Mouse (Mus musculus) lung, postnatal 0 days (tissue): ENCODE data around the gene Cacna2d3. TPM values are rescaled to one million over a fixed set of nuclear protein-coding genes. Genes with fewer than 3 reads are reported as not detected.

Experiments
- ATAC-seq: fragments of 200-750 bp; cut with Nextera tagmentation; 2 replicates; pipeline ENCODE4 v1.8.0; 2017; ENCODE audit warnings: moderate library complexity
- DNase-seq: peaks from one replicate; pipeline ENCODE4 v3.0.0-alpha.2; 2016; ENCODE audit warnings: low spot score
- H3K27ac ChIP-seq: fragments of 300-500 bp; sonication (generic); 2 replicates; pipeline ENCODE4 v1.5.1; 2014; ENCODE audit warnings: antibody characterized with exemption, mild to moderate bottlenecking, low read length, mixed read lengths
- H3K27me3 ChIP-seq: fragments of 300-500 bp; sonication (generic); replicated peaks from 2 replicates; pipeline ENCODE4 v1.6.1; 2014; ENCODE audit warnings: low read length, mixed read lengths; ENCODE audit not compliant: insufficient read depth
- H3K36me3 ChIP-seq: fragments of 300-500 bp; sonication (generic); 2 replicates; pipeline ENCODE4 v1.6.1; 2014; ENCODE audit warnings: low read length, mixed read lengths; ENCODE audit not compliant: insufficient read depth
- H3K4me1 ChIP-seq: fragments of 300-500 bp; sonication (generic); 2 replicates; pipeline ENCODE4 v1.6.1; 2014; ENCODE audit warnings: antibody characterized with exemption, low read depth, low read length, mixed read lengths; ENCODE audit not compliant: insufficient read depth
- H3K4me2 ChIP-seq: fragments of 300-500 bp; sonication (generic); replicated peaks from 2 replicates; pipeline ENCODE4 v1.6.1; 2014; ENCODE audit warnings: low read depth, mild to moderate bottlenecking, low read length, moderate library complexity, mixed read lengths
- H3K4me3 ChIP-seq: fragments of 300-500 bp; sonication (generic); 2 replicates; pipeline ENCODE4 v1.5.1; 2014; ENCODE audit warnings: low read depth, low read length
- H3K9ac ChIP-seq: fragments of 300-500 bp; sonication (generic); replicated peaks from 2 replicates; pipeline ENCODE4 v1.6.1; 2014; ENCODE audit warnings: low read depth, mild to moderate bottlenecking
- H3K9me3 ChIP-seq: fragments of 300-500 bp; sonication (generic); 2 replicates; pipeline ENCODE4 v1.6.1; 2016; ENCODE audit warnings: low read length, mixed read lengths
- CTCF ChIP-seq: IDR thresholded peaks from 2 replicates; pipeline ENCODE4 v1.5.1; 2016; ENCODE audit warnings: antibody characterized with exemption, mild to moderate bottlenecking
- EP300 ChIP-seq: IDR thresholded peaks from 2 replicates; pipeline ENCODE4 v1.6.1; 2016; ENCODE audit warnings: antibody characterized with exemption, mild to moderate bottlenecking, control low read depth
- WGBS: fragments of 180-500 bp; shearing (Covaris S2); extraction: QIAGEN DNeasy Blood & Tissue Kit; methylation state at CpG from one replicate; pipeline ENCODE4 v1.1.7; 2014; 5-methylcytosine and 5-hydroxymethylcytosine counted together
- polyA plus RNA-seq: library from polyadenylated mRNA; unstranded; fragments of >200 nt; fragmentation: Nextera tagmentation; extraction: Ambion mirVana; gene quantifications from 2 replicates; pipeline ENCODE4 v1.2.1, GENCODE M21; 2015

Gene Cacna2d3
- polyA plus RNA-seq, 1 experiment from 2014 or later: 0.50 TPM

DNA sequence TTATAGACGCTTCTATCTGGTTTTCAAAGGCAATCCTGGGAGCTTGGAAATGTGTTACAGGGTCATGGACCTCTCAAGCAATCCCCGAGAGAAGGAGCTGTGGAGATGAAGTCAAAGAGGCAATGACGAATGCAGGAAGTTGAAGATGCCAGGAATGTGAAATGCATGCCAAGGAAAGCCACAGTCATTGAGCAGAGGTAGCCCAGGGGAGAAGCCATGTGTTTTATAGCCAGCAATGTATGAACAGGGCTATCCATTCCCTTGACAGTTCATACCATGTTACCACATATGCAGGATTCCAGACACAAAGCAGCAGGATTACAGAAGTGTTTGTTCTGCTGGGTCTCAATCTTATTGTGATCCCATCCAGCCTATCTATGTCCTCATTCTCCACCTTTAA lies 359.2 kb downstream of the Cacna2d3 start:
- DNase-seq (no peak), ATAC-seq (no peak)
- Histone ChIP-seq H3K9ac (no peak overlapping the region), H3K27ac (no peak overlapping the region), H3K27me3 (no peaks in the 10 kb centered on the region), H3K4me1 (no peaks in the 10 kb centered on the region), H3K4me2 (no peak overlapping the region), H3K36me3 (no peaks in the 10 kb centered on the region), H3K4me3 (no peak overlapping the region), H3K9me3 (no peaks in the 10 kb centered on the region)
- WGBS: 22% methylated on average over 3 of the region's 3 CpGs
- no peak for TF ChIP-seq EP300
- no peak for TF ChIP-seq CTCF

DNA sequence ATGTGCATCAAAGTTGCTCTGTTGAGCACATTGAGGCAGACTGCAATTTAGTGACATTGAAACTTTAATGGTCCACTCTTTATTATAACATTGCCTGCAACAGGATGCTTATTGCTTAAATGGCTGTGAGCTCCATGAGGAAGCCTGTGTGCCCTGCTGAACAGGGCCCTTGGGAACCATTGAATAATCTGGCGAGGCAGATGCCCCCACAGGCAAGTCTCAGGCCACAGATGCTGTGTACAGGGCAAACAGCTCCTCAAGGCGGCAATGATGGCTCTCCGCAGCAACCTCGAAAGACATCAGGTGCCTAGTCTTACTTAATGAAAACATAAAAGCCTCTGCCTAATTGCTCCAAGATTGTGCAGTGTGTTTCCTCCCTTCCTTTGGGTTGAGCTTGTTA lies 371.0 kb downstream of the Cacna2d3 start:
- Histone ChIP-seq H3K4me1 (no peaks in the 10 kb centered on the region), H3K9me3 (no peaks in the 10 kb centered on the region), H3K9ac (no peak overlapping the region), H3K4me2 (no peak overlapping the region), H3K36me3 (no peaks in the 10 kb centered on the region), H3K27ac (no peak overlapping the region), H3K4me3 (no peak overlapping the region), H3K27me3 (no peaks in the 10 kb centered on the region)
- DNase-seq (no peak), ATAC-seq (no peak)
- WGBS: 75% methylated on average over 4 of the region's 4 CpGs
- TF ChIP-seq EP300: no peak
- TF ChIP-seq CTCF: no peak

DNA sequence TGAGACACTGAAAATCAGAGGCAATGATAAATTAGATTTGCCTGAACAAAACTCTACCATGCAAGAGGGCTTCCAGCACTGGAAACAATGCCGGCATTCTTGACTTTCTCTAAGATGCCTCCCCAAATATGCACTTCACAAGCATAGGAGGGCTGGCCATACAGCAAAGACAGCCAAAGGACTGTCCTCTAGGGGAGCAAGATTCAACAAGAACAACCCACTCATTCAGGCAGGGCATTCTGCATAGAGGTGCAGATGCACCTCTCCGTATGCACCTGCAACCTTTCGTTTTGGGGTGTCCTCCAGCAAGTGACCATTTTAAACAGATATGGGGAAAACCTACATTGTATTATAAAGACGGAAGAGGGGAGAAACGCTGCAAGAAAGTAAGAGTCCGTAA lies 380.1 kb downstream of the Cacna2d3 start:
- H3K4me1 ChIP-seq: no peaks in the 10 kb centered on the region
- H3K4me2 ChIP-seq: no peak overlapping the region
- DNase-seq: no peak
- H3K9ac ChIP-seq: no peak overlapping the region
- no peaks in the 10 kb centered on the region for H3K9me3 ChIP-seq
- TF ChIP-seq CTCF (no peak), EP300 (no peak)
- H3K27ac ChIP-seq: no peak overlapping the region
- no peaks in the 10 kb centered on the region for H3K27me3 ChIP-seq
- no peak overlapping the region for H3K4me3 ChIP-seq
- 87% methylated on average over 6 of the region's 6 CpGs for WGBS
- ATAC-seq: no peak
- H3K36me3 ChIP-seq: no peaks in the 10 kb centered on the region

DNA sequence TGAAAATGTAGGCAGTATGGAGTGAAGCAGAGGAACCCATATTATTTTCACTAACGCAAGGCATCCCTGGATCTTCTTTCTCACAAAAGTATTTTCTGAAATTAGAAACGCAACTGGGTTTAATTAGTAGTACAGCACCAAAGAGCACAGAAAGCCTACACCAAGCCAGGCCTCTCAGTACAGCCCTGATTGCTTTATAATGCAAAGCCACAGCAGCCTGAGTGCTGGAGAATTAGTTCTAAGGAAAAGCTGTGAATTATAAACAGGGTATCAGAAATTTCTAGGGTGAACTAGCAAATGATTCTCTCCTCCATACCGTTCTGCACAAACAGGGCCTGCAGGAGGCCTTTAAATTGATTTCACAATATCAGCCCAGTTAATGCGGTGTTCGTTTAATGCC lies 380.9 kb downstream of the Cacna2d3 start:
- 76% methylated on average over 5 of the region's 5 CpGs for WGBS

DNA sequence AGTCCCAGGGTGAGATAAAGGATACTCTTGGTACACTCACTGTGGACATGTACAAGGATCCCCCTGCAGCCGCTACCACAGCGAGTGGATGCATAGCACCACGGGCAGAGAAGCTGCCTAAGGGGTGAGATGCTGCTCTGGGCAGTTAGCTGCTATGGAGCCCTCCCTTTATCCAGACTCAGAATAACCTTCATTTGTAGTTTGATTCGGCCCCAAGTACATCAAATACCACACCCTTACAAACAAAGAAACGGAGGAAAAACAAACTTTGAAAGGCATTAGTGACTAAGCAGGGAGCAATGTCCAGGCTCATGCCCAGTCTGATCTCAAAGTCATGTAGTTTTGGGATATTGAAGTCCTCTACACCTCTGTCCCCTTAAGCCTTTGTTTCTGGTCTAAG lies 386.8 kb downstream of the Cacna2d3 start:
- H3K36me3 ChIP-seq: no peaks in the 10 kb centered on the region
- H3K27ac ChIP-seq: no peak overlapping the region
- DNase-seq (no peak), ATAC-seq (no peak)
- TF ChIP-seq CTCF (no peak), EP300 (no peak)
- no peaks in the 10 kb centered on the region for H3K27me3 ChIP-seq
- no peak overlapping the region for H3K9ac ChIP-seq
- no peaks in the 10 kb centered on the region for H3K4me1 ChIP-seq
- no peaks in the 10 kb centered on the region for H3K9me3 ChIP-seq
- 72% methylated on average over 5 of the region's 5 CpGs for WGBS
- no peak overlapping the region for H3K4me2 ChIP-seq
- H3K4me3 ChIP-seq: no peak overlapping the region

More for the DNA sequence above, 380.9 kb downstream of the Cacna2d3 start:
- H3K4me2 ChIP-seq: no peak overlapping the region
- no peak overlapping the region for H3K27ac ChIP-seq
- no peak overlapping the region for H3K9ac ChIP-seq
- ATAC-seq (no peak), DNase-seq (no peak)
- H3K36me3 ChIP-seq: no peaks in the 10 kb centered on the region
- H3K4me1 ChIP-seq: no peaks in the 10 kb centered on the region
- no peaks in the 10 kb centered on the region for H3K9me3 ChIP-seq
- H3K4me3 ChIP-seq: no peak overlapping the region
- no peaks in the 10 kb centered on the region for H3K27me3 ChIP-seq
- TF ChIP-seq CTCF (no peak), EP300 (no peak)

DNA sequence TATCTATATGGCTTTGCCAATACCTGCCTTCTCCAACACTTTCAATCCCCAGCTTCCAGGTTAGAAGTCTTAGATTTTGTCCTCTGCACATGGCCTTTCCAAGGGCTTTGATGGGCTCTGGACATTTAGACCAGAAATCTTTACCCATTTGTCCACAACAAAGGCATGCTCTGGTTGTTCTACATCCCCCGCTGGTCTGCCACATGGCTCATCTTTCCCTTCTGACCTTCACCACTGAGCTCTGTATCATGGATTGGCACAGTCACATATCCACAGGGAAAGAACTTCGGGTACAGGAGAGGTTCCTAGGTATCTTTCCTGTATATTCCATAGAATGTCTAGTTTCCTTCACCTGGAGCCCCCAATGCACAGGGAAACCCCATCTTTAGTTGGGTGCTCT lies 387.4 kb downstream of the Cacna2d3 start:
- 70% methylated on average over 2 of the region's 2 CpGs for WGBS
- TF ChIP-seq EP300 (no peak), CTCF (no peak)
- Histone ChIP-seq H3K36me3 (no peaks in the 10 kb centered on the region), H3K4me1 (no peaks in the 10 kb centered on the region), H3K9me3 (no peaks in the 10 kb centered on the region), H3K4me3 (no peak overlapping the region), H3K27ac (no peak overlapping the region), H3K4me2 (no peak overlapping the region), H3K9ac (no peak overlapping the region), H3K27me3 (no peaks in the 10 kb centered on the region)
- DNase-seq (no peak), ATAC-seq (no peak)

DNA sequence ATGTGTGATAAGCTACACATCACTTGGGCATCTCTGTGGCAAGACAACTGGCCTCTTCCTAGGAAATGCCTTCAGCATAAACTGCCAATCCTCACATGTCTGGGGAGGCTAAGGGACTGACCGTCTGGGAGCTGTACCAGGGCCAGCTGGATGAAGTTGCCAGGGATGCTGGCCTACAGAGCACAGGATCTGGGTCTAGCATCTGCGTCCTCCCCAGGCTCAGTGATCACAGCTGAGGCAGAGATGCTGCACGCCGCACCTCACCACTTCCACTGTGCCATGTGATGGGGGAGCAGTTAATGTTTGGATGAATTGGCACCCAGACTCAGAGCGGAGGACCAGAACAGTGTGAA lies 397.3 kb downstream of the Cacna2d3 start:
- WGBS: 76% methylated on average over 5 of the region's 5 CpGs
- TF ChIP-seq CTCF (no peak), EP300 (no peak)

More for the DNA sequence above, 397.3 kb downstream of the Cacna2d3 start:
- no peaks in the 10 kb centered on the region for H3K9me3 ChIP-seq
- H3K9ac ChIP-seq: no peak overlapping the region
- H3K4me3 ChIP-seq: no peak overlapping the region
- no peak overlapping the region for H3K27ac ChIP-seq
- DNase-seq (no peak), ATAC-seq (no peak)
- H3K27me3 ChIP-seq: no peaks in the 10 kb centered on the region
- no peaks in the 10 kb centered on the region for H3K4me1 ChIP-seq
- H3K36me3 ChIP-seq: no peaks in the 10 kb centered on the region
- H3K4me2 ChIP-seq: no peak overlapping the region
